Mouse (Mus musculus) CD4-positive naive resting alpha-beta T cell, adult 76 days (primary cell): ENCODE data around the gene Methig1. TPM values are rescaled to one million over a fixed set of nuclear protein-coding genes. Genes with fewer than 3 reads are reported as not detected.

Source experiments
- total RNA-seq: library from RNA; stranded (reverse); gene quantifications from one replicate; pipeline ENCODE4 v1.2.4, GENCODE M21; 2023

Methig1 gene
- not detected for total RNA-seq

DNA sequence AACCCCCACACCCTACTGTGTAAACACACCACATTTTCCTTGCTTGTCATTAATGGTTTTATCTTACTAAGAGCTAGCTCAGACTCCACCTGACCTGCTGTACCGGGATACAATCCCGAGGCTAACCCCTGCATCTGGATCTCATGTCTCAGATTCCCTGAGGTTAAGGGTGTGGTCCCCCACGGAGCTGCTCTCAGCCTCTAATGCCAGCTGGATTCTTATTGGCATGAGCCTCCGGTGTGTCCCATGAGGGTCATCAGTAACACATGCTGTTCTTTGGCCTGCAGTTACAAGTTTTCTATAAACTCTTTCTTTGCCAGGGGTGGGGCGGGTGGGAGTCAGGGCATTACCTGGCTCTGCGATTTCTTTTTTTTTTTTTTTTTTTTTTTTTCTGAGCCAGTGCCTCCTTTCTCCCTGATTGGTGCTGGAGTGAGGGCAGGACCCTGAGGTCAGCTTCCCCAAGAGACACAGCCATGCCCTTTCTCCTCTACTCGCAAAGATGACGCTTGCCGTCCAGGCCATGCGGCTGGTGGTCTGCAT lies at the start of gene Methig1, which contains the start of gene Mettl7a2:
Gene Methig1 (plus strand): TSS at position 439 of the 540 bp plus-strand sequence.
Gene Mettl7a2 (plus strand): TSS at position 490 of the 540 bp plus-strand sequence.

DNA sequence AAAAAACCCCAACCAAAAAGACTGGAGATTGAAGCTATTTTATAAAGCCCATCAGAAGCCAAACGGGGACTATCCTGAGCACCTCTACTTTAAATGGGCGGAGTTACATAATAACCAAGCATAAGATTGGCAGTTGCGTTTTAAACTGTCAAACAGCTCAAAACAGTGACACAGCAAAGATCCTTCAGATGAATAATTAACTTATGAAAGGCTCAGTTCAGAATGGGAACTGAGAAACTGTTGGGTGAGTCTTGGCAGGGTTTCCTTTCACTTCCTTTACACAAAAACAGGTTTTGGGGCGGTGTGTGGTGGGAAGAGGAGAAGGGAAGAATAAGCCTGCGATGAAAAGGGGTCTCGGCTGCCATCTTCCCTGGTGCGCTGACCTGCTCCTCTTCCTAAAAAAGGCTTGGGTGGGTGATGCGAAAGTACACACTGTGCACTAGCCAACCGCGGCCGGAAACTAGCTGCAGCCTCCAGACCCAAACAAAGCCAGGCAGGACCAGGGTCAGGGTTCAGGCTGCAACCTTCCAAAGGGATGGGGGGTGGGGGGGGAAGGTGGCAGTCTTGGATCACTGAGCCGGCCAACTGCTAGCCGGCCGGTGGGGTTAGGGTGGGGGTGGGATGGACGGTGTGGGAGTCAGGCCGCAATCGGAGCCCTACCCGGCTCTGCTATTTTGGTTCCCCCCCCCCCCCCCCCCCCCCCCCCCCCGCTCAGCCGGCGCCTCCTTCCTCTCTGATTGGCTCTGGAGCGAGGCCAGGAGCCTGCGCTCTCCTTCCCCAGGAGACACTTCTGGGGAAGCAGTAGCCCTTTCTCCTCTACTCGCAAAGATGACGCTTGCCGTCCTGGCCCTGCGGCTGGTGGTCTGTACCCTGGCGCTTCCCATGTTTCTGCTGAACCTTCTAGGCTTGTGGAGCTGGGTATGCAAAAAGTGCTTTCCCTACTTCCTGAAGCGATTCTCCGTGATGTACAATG lies 48.6 kb upstream of the Methig1 start, which contains the start of gene Mettl7a1:
Gene Mettl7a1 (plus strand): TSS at position 122 of the 973 bp plus-strand sequence.

DNA sequence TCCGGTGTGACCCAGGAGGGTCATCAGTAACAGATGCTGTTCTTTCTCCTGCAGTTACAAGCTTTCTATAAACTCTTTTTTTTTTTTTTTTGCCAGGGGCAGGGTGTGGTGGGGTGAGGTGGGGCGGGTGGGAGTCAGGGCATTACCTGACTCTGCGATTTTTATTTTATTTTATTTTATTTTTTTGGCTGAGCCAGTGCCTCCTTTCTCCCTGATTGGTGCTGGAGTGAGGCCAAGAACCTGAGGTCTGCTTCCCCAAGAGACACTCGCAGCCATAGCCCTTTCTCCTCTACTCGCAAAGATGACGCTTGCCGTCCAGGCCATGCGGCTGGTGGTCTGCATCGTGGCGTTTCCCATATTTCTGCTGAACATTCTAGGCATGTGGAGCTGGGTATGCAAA lies 18.3 kb upstream of the Methig1 start, which contains the start of gene Mettl7a3:
Gene Mettl7a3 (plus strand): TSS at position 301 of the 400 bp plus-strand sequence.

DNA sequence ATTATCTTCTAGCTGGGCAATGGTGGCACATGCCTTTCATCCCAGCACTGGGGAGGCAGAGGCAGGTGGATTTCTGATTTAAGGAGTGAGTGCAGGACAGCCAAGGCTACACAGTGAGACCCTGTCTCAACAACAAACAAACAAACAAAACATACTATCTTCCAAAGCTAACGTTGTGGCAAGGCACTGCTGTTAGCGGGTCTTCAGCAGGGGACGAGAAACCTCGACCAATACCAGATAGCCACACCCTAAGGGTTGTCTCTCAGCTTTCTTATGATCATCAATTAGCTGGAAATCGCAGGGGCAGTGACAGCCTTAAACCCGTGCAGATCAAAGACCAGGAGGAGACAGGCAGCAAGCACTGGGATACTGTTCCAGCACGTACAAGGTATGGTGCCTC lies 11.3 kb downstream of the Methig1 start, which contains the start of gene Higd1c:
Gene Higd1c (plus strand): TSS at position 301 of the 400 bp plus-strand sequence.

DNA sequence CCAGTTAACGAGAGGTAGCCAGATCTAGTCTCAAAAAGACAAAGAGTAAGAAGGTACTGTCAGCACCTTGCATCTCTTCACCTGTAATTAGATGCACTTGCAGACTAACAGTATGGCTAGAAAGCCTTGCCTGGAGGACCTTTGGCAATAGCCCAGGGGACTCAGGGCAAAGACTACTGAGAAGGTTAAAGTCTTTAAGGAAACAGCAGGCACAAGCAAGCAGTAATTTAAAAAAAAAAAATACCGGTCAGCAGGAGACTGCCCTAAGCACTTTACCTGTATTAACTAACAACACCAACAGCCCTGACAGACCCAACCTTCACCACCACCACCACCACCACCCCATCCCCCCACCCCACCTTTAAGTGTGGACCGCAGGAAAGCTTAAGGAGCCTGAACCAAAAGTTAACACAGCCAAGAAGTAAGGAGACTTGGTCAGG lies 68.8 kb downstream of the Methig1 start, which contains the start of gene Gm5475:
Gene Gm5475 (plus strand): TSS at position 390 of the 440 bp plus-strand sequence.

DNA sequence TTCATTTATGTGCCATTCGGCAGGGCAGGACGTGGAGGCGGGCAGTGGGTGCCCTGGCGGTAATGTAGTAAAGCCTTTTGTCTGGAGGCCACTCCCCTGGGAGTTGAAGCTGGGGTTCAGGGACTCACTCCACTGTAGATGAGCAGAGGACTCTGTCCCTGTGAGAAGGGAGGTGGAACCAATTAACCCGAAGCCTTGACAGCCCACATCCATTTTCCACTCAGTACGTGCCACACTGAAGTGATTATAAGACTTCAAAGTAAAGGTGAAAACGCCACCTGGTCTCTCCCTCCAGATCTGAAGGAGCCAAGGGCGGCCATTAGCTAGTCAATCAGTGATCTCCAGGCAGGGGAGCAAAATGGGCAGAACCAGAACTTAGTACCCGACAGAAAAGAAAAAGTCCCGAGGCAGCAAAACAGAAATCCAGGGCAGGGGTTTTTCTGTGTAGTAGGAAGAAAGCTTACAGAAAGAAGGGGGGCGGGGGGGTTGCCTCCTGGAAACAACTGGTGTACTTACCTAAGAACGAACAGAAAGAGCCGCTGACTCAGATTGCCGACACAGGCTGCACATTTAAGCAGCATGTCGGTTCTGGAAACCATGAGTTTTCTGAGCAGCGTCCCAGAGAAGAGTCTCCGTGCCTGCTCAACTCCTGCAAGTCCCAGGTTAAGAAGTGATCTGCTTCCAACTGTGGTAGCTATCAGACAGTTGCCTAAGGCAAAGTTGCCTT lies 71.6 kb downstream of the Methig1 start, which contains the start of gene Slc11a2:
Gene Slc11a2 (minus strand): TSS at position 677 of the 727 bp plus-strand sequence.

Other genes starting within 250 kb of the Methig1 start
- 88.3 TPM for gene Atf1, start 125.3 kb upstream of the Methig1 start, total RNA-seq
- gene Tmprss12, start 72.3 kb upstream of the Methig1 start, total RNA-seq, result not detected
- 13.1 TPM for gene Mettl7a1, start 49.0 kb upstream of the Methig1 start, total RNA-seq
- gene Mettl7a3, start 18.2 kb upstream of the Methig1 start, total RNA-seq, result not detected
- gene Mettl7a2, start 51 bp downstream of the Methig1 start, total RNA-seq, result not detected
- gene Higd1c, start 11.4 kb downstream of the Methig1 start, total RNA-seq, result not detected
- not detected for gene Gm5475, start 69.0 kb downstream of the Methig1 start, total RNA-seq
- 30.8 TPM for gene Slc11a2, start 71.9 kb downstream of the Methig1 start, total RNA-seq
- gene Letmd1, start 115.9 kb downstream of the Methig1 start, total RNA-seq, result 45.9 TPM
- gene Csrnp2, start 142.3 kb downstream of the Methig1 start, total RNA-seq, result 9.7 TPM
- 11.0 TPM for gene Tfcp2, start 198.9 kb downstream of the Methig1 start, total RNA-seq
- gene Pou6f1, start 246.8 kb downstream of the Methig1 start, total RNA-seq, result 62.3 TPM